Mouse (Mus musculus): Measurements from ENCODE around the gene Atp6v0d1. TPM values are rescaled to one million over a fixed set of nuclear protein-coding genes. Genes with fewer than 3 reads are reported as not detected.

Gene Atp6v0d1
- 44.6 and 47.3 TPM in 2 replicates for polyA plus RNA-seq (2012; rRNA removed)

GRCm38 (mm10) chr8:105565952-105566702, at the start of gene Atp6v0d1:
Gene Atp6v0d1 (minus strand): TSS chr8:105566047.

GRCm38 (mm10) chr8:105604804-105605381, 39.0 kb upstream of the Atp6v0d1 start, which contains the start of gene Ripor1:
Gene Ripor1 (plus strand): TSS chr8:105605255.

DNA sequence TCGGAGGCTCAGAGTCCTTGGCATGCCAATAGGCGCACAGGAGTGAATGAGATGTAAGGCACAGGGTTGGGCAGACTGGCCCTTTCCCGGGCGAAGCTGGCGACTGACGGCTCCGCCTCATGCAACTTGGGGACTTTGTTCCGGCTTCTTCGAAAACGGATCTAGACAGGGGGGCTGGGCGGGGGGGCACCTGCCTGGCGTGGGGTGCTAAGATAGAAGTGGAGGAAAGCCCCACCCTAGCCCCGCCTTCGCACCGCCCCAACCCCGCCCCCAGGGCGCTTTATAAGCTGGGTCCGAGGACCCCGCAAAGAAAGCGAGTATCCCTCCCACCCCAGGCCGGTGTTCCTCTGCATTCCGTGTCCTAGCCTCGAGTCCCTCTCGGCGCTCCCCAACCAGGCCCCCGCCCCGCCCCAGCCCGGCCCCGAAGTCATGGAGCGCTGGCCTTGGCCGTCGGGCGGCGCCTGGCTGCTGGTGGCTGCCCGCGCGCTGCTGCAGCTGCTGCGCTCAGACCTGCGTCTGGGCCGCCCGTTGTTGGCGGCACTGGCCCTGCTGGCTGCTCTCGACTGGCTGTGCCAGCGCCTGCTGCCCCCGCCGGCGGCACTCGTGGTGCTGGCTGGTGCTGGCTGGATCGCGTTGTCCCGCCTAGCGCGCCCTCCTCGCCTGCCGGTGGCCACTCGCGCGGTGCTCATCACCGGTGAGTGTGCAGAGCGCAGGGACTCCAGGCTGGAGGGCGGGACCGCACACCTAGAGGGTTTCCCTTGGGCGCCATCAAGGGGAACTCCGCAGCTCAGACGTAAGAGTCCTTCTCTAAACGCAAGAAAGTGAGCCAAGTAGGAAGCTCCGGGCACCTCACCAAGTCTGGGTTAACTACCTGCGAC, 47.2 kb downstream of the Atp6v0d1 start, which contains the start of gene Hsd11b2:
Gene Hsd11b2, plus strand, starts transcription at position 320 of the 878 bp plus-strand sequence.

GRCm38 (mm10) chr8:105496439-105497180, 69.2 kb downstream of the Atp6v0d1 start, which contains the start of gene Zdhhc1:
Gene Zdhhc1 (minus strand): TSS chr8:105496902.

Other genes starting within 250 kb of the Atp6v0d1 start
- 3.6 and 4.0 TPM in 2 replicates for gene Lrrc29, start 239.8 kb downstream of the Atp6v0d1 start, polyA plus RNA-seq (2012; rRNA removed)
- gene Tmem208, start 239.7 kb downstream of the Atp6v0d1 start, polyA plus RNA-seq (2012; rRNA removed): 73.4 and 87.5 TPM in 2 replicates
- 8.3 and 11.0 TPM in 2 replicates for gene Fhod1, start 218.1 kb downstream of the Atp6v0d1 start, polyA plus RNA-seq (2012; rRNA removed)
- 1.0 and 1.3 TPM in 2 replicates for gene Slc9a5, start 217.2 kb downstream of the Atp6v0d1 start, polyA plus RNA-seq (2012; rRNA removed)
- 0.08 and 0.11 TPM in 2 replicates for gene Plekhg4, start 192.8 kb downstream of the Atp6v0d1 start, polyA plus RNA-seq (2012; rRNA removed)
- gene Kctd19, start 152.5 kb downstream of the Atp6v0d1 start, polyA plus RNA-seq (2012; rRNA removed): not detected in 2 replicates
- gene Lrrc36, start 152.5 kb downstream of the Atp6v0d1 start, polyA plus RNA-seq (2012; rRNA removed): 0.18 and 0.28 TPM in 2 replicates
- 112 and 143 TPM in 2 replicates for gene Tppp3, start 94.5 kb downstream of the Atp6v0d1 start, polyA plus RNA-seq (2012; rRNA removed)
- gene Zdhhc1, start 69.1 kb downstream of the Atp6v0d1 start, polyA plus RNA-seq (2012; rRNA removed): 35.4 and 36.1 TPM in 2 replicates
- gene Hsd11b2, start 47.3 kb downstream of the Atp6v0d1 start, polyA plus RNA-seq (2012; rRNA removed): 3.3 and 3.7 TPM in 2 replicates
- 12.1 and 15.4 TPM in 2 replicates for gene Ripor1, start 39.2 kb upstream of the Atp6v0d1 start, polyA plus RNA-seq (2012; rRNA removed)
- 3.0 and 5.4 TPM in 2 replicates for gene Ctcf, start 70.5 kb upstream of the Atp6v0d1 start, polyA plus RNA-seq (2012; rRNA removed)
- gene Agrp, start 71.3 kb upstream of the Atp6v0d1 start, polyA plus RNA-seq (2012; rRNA removed): 0.28 and 0.55 TPM in 2 replicates
- gene Carmil2, start 120.2 kb upstream of the Atp6v0d1 start, polyA plus RNA-seq (2012; rRNA removed): 0.63 and 0.81 TPM in 2 replicates
- gene Acd, start 135.1 kb upstream of the Atp6v0d1 start, polyA plus RNA-seq (2012; rRNA removed): 26.4 and 27.8 TPM in 2 replicates
- 11.7 and 17.9 TPM in 2 replicates for gene Pard6a, start 135.1 kb upstream of the Atp6v0d1 start, polyA plus RNA-seq (2012; rRNA removed)
- gene 4933405L10Rik, start 141.6 kb upstream of the Atp6v0d1 start, polyA plus RNA-seq (2012; rRNA removed): 0.09 TPM in 1 of 2 replicates, not detected in the other
- gene Enkd1, start 142.2 kb upstream of the Atp6v0d1 start, polyA plus RNA-seq (2012; rRNA removed): 5.2 and 5.7 TPM in 2 replicates
- 5.3 and 5.6 TPM in 2 replicates for gene Gfod2, start 192.6 kb upstream of the Atp6v0d1 start, polyA plus RNA-seq (2012; rRNA removed)

Measured in stomach, adult 2 months (tissue).